Mouse (Mus musculus): ENCODE results near the gene Rarb.

The Rarb gene

DNA sequence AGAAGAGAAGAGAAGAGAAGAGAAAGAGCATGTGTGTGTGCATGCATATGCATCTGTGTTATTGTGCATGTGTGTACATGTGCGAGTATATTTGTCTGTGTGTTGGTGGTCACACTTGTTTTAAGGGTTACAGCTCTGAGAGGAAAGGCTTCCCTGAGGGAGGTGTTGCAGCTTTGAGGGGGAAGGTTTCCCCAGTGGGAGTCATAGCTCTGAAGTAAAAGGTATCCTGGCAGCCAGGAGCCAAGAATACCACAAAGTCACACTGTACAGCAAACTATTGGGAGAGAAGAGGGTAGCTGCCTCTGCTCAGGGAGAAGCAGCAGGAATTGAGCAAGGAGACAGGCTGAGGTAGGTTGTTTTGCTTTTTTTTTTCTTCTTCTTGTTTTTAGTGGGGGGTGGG, 81.2 kb downstream of the Rarb start:
- CTCF ChIA-PET: no interaction called here
- POLR2A ChIA-PET: no interaction called here

DNA sequence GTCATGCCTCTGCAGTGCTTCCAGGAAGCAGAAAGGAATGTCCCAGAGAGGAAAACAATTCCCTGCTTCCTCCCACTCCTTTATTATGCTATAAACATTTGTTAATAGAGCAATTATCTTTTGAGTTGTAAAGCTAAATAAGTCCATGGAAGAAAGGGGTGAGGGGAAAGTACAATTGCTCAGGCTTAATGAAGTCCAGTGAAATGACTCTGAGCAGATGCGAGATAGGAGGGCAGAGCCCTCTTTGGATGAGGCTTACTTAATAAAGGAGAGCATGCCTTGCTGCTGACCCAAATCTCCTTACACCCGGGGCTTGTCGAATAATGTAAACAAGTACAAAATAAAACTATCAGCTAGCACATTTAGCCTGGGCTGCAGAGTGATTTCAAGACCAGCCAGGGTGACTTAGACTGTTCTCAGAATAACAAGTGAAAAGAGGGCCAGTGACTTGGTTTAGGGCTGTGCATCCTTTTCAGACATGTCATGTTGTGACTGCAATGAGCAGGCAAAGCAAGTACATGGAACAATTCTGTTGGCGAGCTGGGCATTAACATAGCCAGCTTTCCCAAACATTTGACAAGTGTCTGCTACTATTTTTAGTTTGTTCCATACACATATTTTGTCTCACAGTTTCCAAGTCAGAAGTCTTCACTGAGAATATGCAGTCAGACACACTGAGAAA, 83.5 kb downstream of the Rarb start:
- ChIA-PET CTCF (interaction anchor here in 1 of 4 experiments (0.6 kb wide), 1 partner anchor 61 kb away, joined by 4 read pairs; no protein-coding TSS in a partner anchor), POLR2A (no interaction called here)

DNA sequence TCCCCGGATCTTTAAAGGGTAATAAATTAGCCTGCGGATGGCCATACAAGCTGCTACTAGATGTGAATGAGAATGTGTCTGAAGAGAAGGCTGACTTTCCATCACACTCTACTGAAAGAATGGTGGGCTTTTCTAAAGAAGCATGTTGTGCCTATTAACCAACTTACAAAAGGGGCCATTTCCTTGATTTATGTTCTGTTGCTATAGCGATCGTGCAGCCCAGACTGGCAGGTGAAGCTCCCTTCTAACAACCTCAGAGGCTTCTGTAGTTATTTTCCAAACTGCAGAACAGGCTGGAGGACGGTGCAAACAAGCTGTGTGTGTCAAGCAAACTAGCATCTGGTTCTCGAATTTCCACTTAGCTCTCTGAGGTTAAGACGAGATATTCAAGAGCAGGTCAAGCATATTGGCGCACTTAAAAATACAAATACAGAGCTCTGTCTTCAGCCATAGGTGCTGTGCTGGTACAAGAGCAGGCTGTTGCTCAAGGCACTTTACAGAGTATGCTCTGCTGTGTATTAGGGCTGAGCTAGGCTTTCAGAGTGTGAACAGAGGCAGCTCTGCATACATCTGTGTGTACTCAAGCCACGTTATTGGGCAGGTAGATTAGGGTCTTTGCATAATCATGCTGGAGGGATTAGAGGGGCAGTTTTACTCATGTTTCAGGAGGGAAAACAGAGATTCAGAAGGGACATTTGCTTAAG, 85.2 kb downstream of the Rarb start:
- ChIA-PET CTCF (interaction anchor here in 1 of 4 experiments (1.0 kb wide), 1 partner anchor 669 kb away, joined by 3 read pairs; no protein-coding TSS in a partner anchor), POLR2A (no interaction called here)

DNA sequence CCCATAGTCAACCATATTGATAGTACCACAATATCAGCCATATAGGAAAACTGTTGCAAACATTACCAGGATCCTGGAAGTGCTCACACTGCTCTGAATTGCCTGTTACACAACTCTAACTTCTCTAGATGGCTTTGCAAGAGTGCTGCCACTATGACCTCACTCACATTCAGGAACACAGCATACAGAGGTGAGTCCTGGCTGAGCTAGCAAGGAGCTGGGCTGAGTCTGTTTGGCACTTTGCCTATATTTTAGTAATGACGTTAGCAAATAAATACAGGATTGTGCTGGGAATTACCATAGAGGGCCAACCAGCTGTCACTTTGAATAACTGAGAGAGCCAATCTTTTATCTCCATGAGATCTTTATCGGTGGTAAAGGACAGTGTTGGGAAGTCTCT, 86.9 kb downstream of the Rarb start:
- POLR2A ChIA-PET: no interaction called here
- CTCF ChIA-PET: no interaction called here

DNA sequence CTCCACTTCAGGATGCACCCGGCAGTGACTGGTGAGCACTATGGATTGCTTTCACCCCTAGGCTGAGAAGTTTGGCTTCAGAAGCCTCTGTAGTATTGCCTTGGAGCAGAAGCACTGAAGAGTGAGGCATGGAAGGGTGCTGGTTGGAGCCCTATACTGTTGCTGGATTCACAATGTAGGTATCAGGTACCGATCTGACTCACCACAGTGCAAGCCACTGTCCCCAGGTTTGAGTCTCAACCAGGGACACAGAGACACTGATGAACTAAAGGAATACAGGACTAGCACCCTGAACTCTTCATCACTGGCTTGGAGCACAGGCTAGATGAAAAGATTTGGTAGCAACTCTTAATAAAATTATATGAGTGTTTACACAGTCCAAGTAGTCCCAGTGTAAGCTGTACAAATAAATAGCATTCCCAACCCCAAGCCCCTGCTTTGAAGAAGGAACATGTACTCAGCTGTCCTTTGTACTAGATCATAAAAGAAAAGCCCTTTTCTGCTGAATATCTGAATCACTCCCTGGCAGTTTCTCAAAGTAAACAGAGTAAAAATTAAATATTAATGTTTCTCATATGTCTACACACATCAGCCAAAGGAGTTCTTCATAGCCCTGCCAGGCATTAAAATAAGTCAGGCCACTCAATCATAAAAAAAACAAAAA, 90.6 kb downstream of the Rarb start:
- ChIA-PET POLR2A (no interaction called here), CTCF (no interaction called here)

DNA sequence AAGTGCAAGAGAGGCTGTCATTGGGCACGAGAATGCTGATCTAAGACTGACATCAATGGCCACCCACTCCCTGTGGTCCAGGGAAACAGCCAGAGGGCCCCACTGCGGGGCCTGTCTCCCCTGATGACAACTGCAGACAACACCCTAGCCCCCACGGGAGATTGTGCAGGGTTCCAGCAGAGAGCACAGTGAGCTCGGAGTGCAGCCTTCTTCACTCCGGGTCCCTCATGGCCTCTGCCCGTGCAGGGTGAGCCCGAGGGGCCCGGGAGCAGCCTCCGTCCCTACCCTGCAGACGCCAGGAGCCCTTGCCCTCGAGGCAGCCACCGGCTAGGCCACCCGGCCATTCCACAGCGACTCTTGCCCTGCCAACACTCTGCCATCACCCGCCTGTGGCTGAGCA, 95.0 kb downstream of the Rarb start:
- POLR2A ChIA-PET: interaction anchor here in 1 of 4 experiments (0.6 kb wide), 1 partner anchor 1572 kb away, joined by 3 read pairs; no protein-coding TSS in a partner anchor

DNA sequence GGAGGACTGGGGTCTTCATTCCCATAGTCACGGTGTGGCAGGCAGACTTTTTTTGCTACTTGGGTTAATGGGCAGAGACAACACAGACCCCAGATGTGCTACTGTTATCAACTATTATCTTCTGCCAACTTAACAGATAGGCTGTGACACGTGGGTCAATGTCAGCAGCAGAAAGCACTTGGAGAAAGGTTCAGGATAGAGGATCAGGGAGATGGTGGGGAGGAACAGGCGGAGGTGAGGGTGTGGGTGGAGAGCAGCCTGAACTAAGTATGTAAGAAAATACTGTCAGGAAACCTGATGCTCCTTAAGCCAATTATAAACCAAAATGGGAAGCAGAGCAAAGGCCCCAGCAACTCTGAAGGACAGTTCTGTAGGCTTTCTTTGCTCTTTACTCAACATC, 101.1 kb downstream of the Rarb start:
- CTCF ChIA-PET: no interaction called here
- POLR2A ChIA-PET: no interaction called here

More for the DNA sequence above, 95.0 kb downstream of the Rarb start:
- CTCF ChIA-PET: no interaction called here

DNA sequence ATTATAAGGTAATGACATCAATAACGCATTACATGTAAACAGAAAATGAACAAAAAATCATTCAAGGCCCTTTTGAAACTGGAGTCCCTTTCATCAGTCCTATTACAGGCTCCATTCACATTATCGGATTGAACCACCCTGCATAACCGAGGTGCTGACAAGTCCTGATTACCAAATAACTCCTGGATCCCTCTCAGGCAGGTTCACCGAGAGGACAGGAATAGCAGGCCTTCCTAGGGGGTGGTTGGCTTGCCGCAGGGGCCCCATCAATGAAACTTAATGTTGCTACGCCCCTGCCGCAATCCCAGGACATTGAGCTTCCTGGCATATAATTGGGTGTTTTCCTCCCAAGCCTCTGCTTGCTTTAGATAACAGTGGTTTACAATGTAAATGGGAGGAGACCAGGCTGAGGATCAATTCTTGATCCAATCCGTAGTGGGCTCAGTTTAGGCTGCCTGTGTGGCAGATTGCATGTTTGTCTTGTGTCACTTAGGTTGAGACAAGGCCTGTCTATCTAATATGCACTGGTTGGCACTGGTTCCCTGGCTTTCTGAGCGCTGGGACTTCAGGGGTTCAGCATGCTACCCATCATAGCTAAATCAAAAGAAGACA, 104.5 kb downstream of the Rarb start:
- ChIA-PET POLR2A (interaction anchor here in 1 of 4 experiments (0.6 to 1.2 kb wide), 2 partner anchors 33 to 154 kb away, joined by 3 to 4 read pairs; no protein-coding TSS in a partner anchor), CTCF (no interaction called here)

DNA sequence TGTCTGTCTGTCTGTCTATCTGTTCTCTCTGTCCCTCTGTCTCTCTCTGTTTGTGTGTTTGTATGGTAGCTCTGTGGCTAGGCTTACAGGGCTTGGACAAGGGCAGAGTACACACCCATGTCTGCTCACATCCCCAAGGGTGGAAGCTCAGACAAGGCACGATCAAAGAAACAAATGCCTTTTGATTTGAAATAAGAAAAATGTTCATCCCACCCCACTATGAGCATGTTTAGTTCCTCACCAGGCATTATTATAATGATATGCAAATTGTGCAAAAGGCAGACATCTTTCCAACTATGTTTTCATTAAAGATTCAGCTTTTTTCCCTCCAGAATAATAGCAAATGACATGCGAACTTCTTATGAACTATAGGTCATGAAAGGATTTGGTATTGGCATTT, 105.2 kb downstream of the Rarb start:
- ChIA-PET POLR2A (interaction anchor here in 1 of 4 experiments (1.2 kb wide), 1 partner anchor 33 kb away, joined by 3 read pairs; no protein-coding TSS in a partner anchor), CTCF (no interaction called here)

DNA sequence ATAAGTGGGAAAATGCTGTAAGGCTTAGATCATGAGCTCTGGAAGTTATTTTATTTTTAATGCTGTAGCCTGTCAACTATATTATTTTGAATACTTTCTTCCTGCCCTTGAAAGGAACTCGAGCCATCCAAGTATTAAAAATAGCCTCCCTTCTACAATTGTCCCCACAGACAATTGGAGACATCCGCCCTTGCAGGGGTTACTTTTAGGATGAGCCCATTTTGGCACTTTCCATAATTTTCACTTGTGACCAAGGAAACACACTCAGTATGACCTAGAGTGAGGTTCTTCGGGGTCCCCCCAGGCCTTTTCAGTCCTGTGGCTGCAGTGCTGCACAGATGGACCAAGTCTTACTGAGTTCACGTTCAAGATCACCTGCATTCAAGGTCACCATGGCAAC, 119.7 kb downstream of the Rarb start:
- CTCF ChIA-PET: no interaction called here

DNA sequence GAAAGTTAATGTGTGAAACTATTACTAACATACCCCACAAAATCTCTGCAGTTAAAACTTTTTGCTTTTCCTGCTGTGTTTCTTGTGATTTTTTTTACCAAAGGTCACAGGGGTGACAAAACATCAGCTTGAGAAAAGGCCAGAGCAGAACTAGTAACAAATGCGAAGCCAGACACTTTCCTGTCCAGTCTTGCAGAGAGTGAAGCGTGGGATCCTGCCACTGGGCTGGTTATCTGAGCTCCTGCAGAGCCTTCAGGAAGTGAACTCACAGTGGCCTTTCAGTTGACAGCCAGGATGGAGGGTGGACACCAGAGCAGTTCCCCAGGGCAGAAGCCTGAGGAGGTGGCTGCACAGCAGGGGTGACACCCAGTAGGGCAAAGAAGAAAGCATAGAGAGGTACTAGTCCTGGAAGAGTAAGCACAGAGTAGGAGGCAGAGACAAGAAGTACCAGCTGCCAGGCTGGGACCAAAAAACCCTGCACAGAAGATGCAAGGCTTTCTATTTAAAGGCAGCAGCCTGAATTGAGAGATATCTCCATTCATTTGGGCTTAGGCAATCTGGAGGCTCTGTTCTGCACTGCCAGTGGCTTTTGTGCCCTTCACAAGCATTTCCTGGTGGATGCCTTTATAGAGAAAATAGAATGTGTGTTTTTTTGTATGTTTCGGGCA, 123.4 kb downstream of the Rarb start:
- CTCF ChIA-PET: no interaction called here
- POLR2A ChIA-PET: no interaction called here

More for the DNA sequence above, 119.7 kb downstream of the Rarb start:
- POLR2A ChIA-PET: no interaction called here

DNA sequence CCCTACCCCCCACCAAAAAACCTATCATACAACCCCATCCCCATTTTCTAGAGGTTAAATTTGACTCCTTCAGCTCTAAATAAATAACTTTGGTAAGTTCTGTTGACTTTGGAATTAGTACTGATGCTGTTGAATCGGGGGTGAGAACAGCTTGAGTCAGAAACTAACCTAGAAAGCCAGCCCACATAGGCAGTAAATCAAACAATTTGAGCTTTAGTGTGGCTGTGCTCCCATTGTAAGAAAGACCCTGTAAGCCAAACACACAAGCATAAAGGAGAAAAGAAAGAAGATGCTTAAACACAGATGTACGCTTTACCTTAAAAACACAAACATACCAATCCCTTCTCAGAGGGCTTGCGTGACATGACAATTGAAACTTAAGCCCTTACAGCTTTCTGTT, 140.6 kb downstream of the Rarb start:
- ChIA-PET CTCF (no interaction called here), POLR2A (no interaction called here)

DNA sequence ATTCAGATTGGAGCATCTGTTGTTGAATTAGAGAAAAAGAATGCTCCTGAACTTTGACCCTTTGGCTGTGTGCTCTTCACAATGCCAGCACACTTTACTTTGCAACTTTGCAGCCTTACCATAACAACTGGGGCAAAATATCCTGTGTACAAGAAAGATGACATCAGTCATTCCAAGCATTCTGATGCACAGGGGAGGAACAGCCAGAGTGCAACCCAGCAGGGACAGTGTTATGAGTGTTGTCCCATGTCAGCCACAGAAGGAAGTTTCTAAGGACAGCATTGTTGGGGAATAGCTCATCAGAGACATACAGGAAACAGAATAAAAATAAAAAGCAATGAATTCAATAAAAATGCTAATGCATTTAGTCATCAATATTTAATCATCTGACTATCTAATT, 141.9 kb downstream of the Rarb start:
- CTCF ChIA-PET: no interaction called here
- POLR2A ChIA-PET: no interaction called here

DNA sequence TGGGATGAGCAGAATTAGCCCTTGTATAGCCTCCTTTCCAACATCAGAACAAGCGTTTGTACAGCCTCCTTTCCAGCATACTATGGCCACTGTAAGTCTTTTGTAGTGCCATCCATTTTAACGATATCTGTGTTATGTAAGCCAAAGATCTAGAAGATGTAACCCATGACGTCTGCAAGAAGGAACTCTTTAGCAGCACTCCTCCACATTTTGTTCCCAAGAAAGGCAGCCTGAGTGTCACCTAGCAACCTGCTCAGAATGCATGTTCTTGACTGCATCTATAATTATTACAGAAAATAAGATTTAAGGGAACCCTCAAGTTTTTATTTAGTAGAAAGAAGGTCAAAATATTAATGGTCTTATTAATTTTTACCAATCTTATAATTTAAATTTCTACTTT, 148.4 kb downstream of the Rarb start:
- ChIA-PET CTCF (no interaction called here), POLR2A (interaction anchor here in 1 of 4 experiments (0.6 kb wide), 1 partner anchor 437 kb away, joined by 4 read pairs; no protein-coding TSS in a partner anchor)

DNA sequence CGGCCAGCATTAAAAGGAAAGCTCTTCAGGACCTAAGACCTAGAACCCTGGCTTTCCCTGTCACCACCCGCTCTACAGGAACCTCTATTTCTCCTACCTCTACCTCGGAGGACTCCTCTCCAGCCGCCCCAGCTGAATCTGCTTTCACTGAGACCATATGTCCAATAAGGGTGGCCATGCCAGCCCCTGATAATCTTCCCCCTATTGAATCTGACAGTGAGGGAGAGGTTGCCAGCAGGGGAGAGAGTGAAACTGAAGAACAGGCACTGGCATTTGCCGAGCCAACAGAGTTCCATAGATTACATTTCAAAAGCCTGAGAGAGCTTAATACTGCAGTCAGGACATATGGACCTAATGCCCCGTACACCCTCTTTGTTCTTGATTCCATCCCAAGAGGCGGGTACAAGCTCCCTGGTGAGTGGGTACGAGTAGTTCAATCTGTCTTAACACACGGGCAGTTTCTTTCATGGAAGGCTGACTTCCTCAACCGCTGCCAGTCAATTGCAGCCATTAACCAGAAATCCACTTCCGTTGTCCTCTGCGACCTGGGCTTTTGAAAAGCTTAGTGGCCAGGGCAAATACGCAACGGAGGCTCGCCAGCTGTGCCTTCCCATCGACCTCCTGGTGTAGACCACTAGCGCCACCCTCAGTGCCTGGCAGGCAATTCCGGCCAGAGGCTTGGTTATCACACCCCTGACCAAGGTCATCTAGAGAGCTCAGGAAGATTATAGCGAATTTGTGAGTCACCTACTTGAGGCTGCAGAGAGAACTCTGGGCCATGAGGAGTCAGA, 179.6 kb downstream of the Rarb start:
- ChIA-PET CTCF (no interaction called here), POLR2A (interaction anchor here in 1 of 4 experiments (0.6 kb wide), 1 partner anchor 241 kb away, joined by 5 read pairs; no protein-coding TSS in a partner anchor)

DNA sequence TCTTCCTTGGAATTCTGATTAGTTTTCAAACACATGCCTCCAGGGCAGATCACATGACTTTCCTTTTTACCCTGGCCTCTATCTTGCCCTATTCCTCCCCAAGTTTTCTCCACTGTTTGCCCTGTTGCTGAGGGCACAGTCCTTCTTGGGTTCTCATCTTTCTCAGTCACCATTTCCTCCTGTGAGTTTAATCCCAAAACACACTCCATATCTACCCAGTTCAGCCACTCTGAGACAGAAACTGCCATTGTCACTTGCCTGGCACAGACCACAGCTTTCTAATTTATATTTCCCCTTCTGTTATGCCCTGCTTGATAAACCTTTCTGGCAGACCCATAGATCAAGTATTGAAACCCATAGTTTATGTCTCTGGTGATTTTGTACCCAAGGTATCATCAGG, 205.0 kb downstream of the Rarb start:
- POLR2A ChIA-PET: no interaction called here
- CTCF ChIA-PET: no interaction called here

DNA sequence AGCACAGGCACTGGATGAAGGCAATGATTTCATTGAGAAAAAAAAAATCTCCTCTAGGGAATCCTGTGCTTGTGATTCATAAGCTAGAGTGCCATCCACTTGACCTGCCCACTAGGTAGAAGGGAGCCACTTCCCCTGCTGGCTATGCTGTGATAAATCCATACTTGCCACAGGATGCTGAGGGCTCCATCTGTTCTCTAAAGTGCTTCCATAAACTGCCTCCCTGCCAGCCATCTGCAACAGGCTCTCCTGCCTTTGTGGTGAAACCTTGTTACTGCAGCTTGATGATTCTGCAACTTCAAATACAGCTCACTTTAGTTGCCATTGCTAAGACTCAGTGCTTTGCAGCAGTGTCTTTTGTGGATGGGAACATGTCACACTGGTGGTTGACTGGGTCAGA, 213.5 kb downstream of the Rarb start:
- CTCF ChIA-PET: no interaction called here
- POLR2A ChIA-PET: interaction anchor here in 1 of 4 experiments (0.6 kb wide), 1 partner anchor 698 kb away, joined by 3 read pairs; no protein-coding TSS in a partner anchor

DNA sequence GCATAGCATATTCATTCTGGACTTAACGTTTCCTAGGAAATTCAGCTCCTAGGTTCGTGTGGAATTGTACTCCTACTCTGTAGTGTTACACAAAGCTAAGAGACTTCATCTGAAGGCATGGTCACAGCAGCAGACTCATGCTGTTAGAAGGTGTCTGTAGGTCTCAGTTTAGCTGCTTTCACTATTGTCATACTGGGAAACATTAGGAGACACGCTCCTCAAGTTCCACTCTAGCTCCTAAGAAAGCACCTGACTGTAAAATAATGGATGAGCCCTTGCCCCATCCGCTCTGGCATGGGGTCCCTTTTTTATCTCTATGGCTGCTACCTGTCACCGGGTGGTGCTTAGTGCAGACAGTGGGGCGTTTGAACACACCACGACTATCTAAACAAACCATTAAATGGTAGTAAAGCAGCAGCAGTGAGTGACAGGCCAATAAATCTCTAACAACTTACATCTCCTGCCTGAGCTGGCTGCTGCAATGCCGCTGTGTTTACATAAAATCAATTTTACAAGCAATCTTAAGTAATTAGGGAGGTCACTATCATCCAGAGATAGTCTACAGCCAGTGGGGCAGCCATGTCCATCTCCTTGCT, 214.4 kb downstream of the Rarb start:
- CTCF ChIA-PET: interaction anchor here in 1 of 4 experiments (0.6 kb wide), 1 partner anchor 191 kb away, joined by 3 read pairs; no protein-coding TSS in a partner anchor
- POLR2A ChIA-PET: interaction anchor here in 2 of 4 experiments (0.6 to 1.1 kb wide), 2 partner anchors 9 to 317 kb away, joined by 3 read pairs; no protein-coding TSS in a partner anchor

All from embryonic stem cell, embryonic (primary cell).